Mouse (Mus musculus) layer of hippocampus, postnatal 25 days (tissue): ENCODE measurements around the gene Hgd. TPM values are rescaled to one million over a fixed set of nuclear protein-coding genes. Genes with fewer than 3 reads are reported as not detected.

Experiments used
- DNase-seq, 2 experiments: peaks; one replicate each; pipeline ENCODE4 v3.0.0; 2022; ENCODE audit warnings: mixed read lengths in 2 of 2, low spot score in 1 of 2; ENCODE audit errors: extremely low spot score in 1 of 2
- total RNA-seq, 2 experiments: library from RNA; stranded (reverse); gene quantifications; 2 replicates each; pipeline ENCODE4 v1.2.3; 2021

Hgd gene
- not detected for total RNA-seq

DNA sequence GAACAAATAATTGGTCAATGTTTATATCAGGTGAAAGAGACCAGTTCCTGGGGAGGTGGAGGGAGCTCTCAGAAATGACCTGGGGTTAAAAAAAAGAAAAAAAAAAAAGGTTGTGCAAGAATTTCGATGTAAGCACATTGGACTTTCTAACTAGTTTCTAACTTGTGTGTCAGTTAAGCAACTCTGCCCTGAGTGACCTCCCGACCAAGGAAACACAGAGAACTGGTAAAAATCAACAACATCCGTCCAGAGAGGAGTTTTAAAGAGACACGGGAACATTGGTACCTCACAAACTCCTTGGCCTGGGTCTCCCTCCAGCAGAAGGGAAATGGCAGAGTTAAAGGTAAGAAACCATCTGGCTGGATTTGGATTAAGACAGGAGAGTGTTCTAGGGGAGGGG lies at the start of gene Hgd:
Hgd (plus strand) TSS at position 160 of the 400 bp plus-strand sequence.
- DNase-seq, result no peak

DNA sequence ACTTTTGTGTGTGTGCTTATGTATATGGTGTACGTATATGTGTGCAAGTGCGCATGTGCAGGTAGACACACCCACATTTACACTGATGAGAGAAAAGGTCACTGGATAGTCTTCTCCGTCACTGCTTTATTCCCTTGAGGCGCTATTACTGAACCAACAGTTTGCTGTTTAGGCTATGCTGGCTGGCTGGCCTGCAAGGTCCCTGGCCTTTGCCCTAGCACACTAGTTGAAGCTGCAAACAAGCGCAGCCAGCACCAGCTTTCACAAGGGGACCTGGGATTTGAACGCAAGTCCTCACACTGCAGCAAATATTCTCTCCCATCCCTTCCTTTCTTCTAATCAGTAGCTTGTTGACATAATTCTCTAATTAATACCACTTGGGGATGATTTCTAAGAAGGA lies 49.8 kb upstream of the Hgd start:
- no peak for DNase-seq

DNA sequence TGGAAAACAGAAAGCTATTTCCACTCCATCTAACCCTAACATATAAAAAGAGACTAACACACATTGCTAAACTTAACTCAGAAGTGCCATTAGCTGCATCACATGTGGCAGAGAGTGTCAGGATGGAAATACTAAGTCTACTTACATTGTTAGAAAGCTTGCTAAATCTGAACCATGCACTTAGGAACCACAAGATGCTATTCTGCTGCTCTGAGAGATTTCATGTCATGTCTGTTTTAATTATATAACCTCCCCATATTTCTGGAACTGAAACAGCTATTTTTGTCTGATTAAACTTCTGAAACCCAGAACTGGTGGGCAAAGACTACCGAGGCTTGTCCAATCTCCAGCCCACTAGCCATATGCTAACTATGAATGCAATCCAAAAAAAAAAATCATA lies 47.9 kb upstream of the Hgd start:
- DNase-seq, result no peak

DNA sequence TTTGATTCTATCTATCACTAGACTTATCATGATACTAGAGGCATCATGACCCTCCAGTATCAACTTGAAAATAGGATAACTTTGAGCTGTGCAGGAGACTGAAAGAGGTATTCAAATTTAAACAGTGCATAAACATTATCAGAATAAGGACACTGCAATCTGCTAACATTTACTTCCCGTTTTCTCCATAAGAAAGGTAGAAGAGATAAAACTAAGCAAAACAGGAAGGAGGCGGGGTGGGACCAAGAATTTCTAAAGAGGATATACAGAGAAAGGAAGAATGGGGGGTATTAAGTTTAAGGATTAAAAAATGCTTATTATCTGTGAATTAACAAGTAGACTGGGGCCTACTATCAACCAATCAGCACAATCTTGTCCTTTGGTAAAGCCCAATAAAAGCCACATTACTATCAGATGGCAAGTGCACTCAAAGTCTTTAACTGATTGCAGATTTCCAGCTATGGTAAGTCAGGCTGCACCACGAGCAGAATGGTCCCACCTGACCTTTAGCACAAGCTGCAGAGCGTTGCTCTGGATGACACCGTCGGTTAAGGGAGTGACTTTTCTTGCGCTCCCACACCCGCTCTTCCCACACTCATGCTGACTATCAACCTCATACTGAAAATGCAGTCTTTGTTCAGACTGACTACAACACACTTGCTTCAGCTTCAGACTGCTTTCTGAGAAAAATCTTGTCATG lies 46.4 kb upstream of the Hgd start:
- DNase-seq, result no peak

DNA sequence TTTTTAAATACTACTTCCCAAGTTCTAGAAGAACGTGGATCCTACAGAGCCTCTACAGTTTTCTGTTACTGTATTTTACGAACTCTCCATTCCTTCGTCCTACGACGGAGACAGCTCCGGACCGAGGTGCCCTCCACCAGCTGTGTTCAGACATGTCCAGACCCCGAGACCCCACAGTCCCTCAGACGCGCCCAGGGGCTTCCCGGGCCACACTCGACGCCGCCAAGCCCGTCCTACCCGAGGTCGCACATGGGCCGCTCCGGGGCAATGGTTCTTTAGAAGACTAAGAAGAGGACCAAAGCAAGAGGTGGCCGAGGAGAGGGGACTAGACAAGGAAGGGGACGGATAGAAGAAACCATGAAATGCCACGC lies 40.7 kb upstream of the Hgd start:
- no peak for DNase-seq

DNA sequence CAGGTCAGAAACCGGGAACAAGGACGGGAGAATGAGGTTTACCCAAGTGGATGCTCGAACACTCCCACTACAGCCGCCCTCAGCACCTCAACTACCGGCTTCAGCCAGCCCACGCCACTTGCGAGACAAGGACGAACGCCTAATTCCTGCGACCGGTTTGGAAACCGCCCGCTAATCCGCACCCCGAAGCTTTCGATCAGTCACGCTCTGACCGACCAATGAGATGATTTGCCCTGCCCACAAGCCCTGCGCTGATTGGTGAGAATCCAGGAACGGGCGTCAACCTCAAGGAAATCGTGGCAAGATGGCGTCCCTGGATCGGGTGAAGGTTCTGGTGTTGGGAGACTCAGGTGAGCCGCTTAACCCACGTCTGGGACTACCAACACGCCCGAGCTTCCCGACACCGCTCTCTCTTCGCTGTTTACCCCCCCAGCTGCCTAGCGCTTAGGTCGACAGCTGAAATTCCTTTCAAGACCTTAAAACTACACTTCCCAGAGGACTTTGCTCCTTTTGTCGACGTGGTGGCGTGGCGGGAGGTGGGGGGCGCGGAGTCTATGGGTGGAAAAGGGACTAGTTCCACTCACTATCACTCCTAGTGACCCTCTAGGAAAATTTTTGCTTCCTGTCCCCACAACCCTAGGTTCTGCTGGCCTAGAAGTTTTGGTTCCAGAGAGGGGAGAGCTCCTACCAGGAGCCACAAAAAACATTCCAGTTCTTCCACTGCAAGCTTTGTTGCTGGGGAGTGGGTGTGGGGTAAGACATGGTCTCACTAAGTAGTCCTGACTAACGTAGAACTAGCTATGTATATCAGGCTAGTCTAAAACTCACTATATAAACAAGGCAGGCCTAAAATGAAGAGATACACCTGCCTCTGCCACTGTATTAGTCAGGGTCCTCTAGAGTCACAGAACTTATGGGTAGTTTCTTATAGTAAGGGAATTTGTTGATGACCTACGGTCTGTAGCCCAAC lies 40.1 kb upstream of the Hgd start, which contains the start of the genes Gtf2e1 and Rabl3:
Gtf2e1 (minus strand) TSS at position 179 of the 970 bp plus-strand sequence.
Rabl3 (plus strand) TSS at position 275 of the 970 bp plus-strand sequence.
- peak; percentile 87 to 88 for DNase-seq

DNA sequence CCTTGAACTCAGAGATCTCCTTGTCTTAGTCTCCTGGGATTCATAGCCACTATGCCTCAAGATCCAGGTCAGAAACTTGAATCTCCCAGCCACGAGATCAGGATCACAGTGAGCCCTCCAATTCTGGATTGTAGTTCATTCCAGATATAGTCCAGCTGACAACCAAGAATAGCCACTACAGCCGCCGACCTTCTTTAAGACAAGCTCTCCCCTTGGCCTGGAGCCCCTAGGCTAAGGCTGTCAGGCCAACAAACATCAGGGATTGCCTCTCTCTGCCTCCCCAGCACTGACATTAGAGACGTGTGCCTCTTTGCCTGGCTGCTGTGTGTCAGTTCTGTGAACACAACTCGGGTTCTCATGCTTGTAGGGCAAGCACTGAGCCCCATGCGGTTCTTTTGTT lies 39.2 kb upstream of the Hgd start:
- DNase-seq, result no peak

DNA sequence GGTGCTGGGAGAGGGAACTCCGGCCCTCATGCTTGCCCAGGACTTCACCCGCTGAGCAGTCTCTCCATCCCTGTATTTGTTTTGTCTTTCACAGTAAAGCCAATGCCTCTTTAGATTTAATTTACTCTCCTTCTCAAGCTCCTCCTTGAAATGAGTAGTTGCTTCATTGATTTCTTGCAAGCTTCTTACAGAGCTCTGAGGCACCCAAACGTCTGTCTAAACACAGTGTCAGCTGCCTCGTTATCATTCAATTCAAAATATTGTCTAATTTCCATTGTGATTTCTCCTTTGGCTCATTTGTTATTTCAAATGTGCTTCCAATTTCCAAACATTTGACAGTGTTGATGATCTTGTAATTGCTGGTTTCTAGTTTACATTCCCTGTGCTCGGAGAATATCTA lies 33.6 kb upstream of the Hgd start:
- no peak for DNase-seq

DNA sequence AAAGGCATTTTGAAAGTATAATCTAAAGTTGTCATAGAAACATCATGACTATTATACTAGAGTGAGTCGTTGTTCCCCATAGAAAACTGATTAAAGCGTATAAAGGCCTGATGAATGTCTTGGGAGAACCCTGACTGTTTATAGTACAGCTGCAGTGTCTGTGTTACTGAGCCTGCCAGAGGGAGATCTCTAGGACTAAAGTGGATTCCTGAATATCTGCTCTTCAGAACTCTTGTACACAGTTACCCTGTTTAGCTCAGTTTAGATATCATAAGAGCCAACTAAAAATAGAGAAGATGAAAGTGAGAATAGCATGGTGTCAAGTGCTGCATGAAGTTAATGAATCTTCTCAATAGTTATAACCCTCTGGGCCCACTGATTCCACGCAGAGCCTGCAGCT lies 29.7 kb upstream of the Hgd start:
- DNase-seq, result no peak

DNA sequence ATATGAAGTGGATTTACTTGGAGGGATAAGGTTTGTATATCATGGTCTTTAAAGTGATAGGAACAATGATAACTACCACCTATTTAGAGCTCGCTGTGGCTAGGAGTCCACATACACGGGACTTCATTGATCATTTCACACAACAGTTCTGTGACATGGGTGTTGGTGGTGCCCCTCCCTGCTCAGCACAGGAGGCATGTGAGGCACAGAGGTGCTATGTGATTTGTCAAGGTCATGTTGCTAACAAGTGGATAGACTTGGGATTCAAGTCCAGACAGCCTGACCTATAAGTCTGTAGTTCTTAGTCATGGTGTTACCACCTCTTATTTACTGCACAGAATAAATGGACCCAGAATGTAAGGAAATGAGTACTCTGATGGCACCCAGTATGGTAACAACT lies 29.0 kb upstream of the Hgd start:
- no peak for DNase-seq

DNA sequence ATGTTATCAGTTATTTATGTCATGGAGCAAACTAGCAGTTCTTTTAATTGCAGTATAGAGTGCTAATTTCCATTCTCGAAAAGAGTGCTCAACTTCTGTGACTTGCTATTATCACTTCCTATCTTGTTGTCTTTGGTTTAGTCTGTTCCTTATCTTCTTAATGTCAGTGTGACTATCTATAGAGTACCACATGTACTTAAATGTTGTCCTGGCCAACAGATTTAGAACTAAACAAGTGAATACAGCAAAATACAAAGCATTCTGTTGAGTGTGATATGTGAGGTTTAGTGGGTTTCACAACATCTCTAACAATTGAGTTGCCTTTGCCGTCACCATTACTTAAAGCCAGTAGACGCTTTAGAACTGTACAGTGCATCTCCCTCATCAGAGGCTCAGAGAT lies 27.1 kb upstream of the Hgd start:
- no peak for DNase-seq

DNA sequence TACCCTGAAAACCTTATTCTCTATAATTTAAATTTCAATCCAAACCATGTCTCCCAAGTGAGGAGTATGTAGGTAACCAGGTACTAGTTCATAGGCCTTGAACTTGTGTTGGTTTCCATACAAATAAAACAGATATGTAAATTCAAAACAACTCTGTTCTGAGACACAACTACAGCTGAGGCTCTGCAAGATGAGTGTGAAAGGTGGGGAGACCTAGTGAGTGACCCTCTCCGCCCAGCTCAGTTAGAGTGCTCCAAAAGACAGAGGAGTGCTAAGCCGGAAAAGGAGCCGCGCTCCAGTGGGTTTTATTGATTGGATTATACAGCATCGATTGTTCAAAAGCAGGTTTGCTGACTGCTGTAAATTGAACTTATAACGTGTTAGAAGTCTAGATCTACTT lies 17.5 kb upstream of the Hgd start:
- DNase-seq, result no peak

DNA sequence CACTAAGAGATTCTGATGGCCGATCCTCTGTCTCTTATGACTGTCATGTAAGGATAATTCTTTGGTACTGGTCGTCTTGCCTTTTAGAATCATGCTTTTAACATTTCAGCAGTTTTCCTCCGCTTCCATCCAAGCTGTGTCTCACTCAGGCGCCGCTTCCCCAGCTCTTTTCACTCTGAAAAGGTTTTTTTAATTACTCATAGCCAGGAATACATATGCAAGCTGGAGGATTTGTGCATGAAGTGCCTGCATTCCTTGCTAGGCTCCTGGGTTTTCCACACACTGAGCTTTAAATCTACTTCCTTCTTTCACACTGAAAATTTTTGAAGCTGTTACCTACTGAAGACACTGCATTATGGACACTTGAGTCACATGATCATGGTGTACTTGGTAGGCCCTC lies 17.0 kb upstream of the Hgd start:
- no peak for DNase-seq

DNA sequence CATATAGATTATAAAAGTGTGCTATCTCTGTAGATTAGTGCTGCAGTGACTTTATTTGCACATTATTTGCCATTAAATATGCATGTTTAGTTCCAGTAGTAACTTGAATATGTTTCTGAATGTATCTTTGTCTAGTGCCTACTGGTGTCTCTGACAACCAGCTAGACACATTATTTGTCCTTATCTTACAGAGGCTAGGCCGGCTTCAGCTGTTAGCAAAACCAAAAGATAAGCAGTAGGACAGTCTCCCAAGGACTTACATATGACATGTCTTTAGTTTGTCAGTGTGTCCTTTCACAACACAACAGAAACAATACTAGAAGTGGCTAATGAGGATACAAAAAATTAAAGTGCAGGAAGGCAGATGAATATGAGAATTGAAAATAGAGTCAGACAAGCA lies 14.8 kb upstream of the Hgd start:
- DNase-seq, result no peak

DNA sequence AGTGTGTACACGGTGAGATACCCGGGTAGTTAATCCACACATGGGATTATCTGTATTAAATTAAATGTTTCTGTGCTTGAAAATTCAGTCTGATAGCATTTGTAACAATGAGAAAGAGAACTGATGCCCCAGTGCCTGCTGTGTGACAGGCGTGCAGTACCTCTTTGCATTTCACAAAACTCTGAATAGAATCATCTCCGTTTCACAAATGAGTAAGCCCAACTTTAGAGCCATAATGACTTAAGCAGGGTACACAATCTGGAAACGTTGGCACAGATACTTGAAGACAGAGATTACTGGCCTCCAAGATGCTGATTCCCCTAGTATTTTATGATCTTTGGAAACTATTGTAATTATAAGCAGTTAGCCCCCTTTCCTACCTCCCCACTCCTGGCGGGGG lies 13.8 kb upstream of the Hgd start:
- no peak for DNase-seq

DNA sequence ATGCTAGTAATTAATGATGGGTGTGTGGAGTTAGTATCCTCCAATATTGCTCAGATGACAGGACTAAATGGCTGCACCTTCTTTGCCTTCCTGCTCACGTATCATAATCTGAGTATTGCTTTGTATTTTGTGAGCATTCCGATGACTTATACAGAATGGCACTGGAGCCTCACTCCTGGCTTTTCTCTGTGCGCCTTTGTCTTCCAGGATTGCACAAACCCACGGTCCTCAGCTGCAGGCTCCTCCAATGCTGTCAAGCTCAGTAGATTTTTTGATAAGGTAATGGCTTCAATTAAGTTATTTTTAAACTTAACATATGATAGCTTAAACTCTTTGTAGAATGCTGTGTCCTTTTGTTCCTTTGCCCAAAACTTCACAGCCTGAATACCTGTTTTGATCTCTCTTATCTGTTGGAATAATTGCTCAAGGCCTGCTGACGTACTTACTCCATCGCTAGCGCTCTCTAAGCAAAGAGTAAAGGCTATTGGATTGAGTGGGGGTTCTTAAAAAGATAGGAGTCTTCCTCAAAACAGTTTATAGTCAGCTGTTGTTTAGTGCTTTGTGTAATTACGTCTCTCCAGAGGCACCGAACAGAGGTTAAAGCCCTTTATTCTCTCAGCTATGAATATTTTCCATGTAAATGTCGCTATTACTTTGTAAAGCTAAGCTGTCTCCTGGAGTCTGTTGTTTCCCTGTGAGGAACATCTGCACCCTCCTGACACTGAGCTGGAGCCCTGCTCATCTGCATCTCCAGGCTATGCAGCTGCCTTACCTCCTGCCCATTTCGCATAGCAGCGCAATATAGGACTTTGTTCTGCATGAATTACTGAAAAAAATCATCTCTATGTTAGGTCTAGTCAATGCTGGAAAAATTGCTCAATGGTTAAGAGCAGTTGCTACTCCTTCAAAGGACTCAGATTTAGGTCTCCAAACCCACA lies 12.6 kb upstream of the Hgd start:
- DNase-seq, result no peak

DNA sequence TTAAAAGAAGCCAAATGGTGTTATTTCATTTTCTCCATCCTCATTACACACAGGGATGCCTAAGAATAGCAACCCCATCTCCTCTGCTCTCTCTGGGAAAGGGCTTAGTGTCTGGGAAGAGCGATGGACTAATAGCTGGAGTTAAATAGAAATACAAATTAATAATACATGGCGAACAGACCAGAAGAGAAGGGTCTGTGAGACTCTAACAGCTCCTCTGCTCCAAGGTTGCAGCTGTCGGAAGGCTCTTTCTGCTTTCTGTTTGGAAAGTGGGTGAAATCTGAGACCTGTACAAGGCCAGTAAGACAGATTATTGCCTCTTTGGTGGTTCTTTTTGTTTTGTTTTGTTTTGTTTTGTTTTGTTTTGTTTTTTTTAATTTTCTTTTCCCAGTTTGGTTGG lies 8.4 kb upstream of the Hgd start:
- no peak for DNase-seq

DNA sequence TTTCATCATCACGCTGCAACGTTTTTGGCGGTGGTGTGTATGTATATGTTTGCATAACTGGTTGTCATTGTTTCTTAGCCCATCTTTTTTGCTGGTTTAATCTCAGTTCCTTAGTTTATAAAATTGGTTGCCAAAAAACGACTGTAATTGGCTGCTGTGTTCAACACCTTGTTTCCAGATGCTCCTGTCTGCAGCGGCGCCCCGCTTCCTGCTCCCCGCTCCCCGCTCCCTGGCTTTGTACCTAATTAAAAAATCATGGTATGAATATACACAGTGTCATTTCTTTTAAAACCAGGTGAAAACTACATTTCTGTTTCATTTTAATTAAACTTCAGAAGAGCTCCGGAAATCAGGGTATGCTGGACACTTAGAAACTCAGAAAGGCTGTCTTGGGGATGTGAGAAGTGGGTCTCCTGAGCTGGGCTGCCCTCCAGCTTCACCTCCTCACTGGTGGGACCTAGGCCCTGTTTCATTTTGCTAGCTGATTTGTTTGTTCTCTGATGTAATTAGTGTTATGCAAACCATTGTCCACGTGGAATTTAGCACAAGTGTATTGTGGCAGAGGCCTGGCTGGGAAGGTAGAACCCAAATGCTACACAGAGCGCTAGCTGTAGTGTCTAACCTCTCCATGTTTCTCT lies 7.7 kb upstream of the Hgd start:
- DNase-seq, result no peak

DNA sequence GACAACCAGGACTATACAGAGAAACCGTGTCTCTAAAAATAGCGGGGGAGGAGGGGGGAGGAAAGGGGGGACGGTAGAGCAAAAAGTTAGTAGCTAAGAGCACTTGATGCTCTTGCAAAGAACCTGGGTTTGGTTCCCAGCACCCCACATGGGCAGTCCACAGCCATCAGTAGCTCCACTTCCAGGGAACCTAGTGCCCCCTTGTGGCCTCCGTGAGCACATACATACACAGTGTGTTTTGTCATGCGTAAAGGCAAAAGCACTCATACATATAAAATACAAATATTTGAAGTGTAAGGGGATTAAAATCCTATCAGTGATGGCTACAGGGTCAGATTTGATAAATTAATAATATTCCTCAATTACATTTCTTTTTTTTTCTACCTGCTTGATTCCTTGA lies 6.9 kb upstream of the Hgd start:
- DNase-seq, result no peak

DNA sequence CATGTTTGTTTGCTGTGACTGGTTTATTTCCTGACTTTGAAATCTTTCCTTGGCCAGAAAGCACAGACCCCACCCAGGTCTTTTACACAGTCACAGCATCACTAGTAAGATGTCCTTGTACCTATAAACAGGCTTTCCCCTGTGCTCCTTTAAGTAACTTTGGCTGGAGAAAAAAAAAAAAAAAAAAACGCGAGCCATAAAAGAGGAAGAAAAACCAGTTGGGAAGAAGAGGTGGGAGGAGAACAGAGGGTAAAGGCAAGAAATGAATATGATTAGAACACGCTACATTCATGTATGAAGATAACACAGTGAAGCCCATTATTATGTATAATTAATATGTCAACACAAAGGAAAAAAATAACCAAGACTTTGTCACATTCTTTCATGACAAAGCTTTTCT lies 4.6 kb upstream of the Hgd start:
- no peak for DNase-seq
